Mouse (Mus musculus) kidney, adult 2 months (tissue): Measurements from ENCODE around the gene Cyp2u1.

Experiments
- CTCF ChIP-seq: fragments of 200-500 bp; conservative IDR thresholded peaks from 2 replicates; pipeline ENCODE4 v1.5.1; 2011; ENCODE audit warnings: low read depth, mild to moderate bottlenecking, control low read depth, low read length, moderate library complexity, mixed read lengths; ENCODE audit not compliant: insufficient read depth, insufficient read length
- POLR2A ChIP-seq: fragments of 200-500 bp; IDR thresholded peaks from one replicate; pipeline ENCODE4 v1.6.1; 2011; ENCODE audit warnings: low read depth, low read length, control low read depth

DNA sequence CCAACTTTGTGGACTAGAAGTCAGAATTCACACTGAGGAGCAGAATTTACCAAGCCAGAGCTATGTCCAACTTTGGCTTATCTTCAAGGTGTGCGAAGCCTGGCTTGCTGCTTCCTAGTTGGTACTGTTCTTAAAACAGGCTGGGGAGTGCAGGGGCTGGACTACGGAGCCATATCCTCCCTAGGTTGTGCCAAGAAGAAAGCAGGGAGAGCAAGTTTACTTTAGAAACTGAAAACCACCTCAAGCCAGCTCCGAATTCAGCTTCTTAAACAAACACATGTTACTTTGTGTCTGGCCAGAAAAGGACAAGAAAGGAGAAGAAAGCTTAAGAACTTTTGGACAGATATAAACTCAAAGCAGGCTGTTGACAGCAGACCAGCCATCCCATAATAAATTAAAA is 37.9 kb upstream of the Cyp2u1 start:
- no peak for TF ChIP-seq POLR2A
- TF ChIP-seq CTCF, result no peak
